ENCODE assay signal across 8 mouse cellular contexts in the genomic region with DNA sequence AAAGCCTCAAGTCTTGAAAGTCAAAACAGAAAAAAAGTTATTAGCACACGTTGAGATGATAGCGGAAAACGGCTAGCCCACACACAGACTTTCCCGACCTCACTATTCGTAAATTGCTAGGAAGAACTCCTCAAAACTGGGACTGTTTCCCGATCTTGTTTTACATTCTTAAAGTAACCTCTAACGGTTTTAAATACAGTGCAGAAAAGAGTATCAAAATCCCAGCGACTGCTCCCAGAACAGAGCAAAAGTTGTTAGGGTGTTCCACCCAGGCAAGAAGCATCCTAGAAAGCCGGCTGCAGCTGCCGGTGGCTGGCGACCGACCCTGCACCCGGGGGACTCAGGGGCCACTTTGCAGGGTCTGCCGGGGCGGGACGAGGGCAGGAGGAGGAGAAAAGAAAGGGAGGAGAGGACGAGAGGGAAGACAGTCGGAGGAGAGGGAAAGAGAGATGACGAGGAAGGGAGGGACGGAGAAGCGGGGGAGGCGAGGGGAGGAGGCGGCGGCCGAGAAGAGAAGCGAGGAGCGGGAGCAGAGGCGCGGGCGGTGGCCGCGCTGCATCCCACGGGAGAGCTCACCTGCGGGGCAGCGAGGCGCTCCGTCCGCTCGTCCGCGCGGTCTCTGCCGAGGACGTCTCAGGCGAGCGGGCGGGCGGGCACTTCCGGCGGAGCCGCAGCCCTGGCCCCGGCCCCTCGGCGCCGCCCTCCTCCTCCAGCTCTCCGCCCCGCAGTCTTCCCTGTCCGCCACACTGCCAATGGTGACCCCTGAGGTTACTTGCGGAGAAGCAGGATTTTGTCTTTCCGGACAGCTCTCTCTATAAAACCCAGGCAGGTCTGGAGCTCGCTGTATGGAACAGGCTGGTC. TPM values are rescaled to one million over a fixed set of nuclear protein-coding genes. Genes with fewer than 3 reads are reported as not detected.
DNase-seq lines count a peak whose midpoint lies in the region; ATAC-seq lines count a peak whose summit lies in the region.

A gene (minus strand): TSS at position 661 of the 861 bp plus-strand sequence.

- no peaks in the 10 kb centered on the region for H3K27me3 ChIP-seq in embryonic facial prominence, embryonic 12.5 days
- H3K27me3 ChIP-seq in heart, embryonic 10.5 days (ENCODE audit: insufficient read depth, poor library complexity, severe bottlenecking): no peaks in the 10 kb centered on the region
- H3K27me3 ChIP-seq in midbrain, embryonic 16.5 days (ENCODE audit: control insufficient read depth, insufficient read depth, low read depth, low read length): no peaks in the 10 kb centered on the region

- DNase-seq in CD4-positive helper T cell, adult 2 months (ENCODE audit: low read depth, low spot score): peak; percentile 55
- DNase-seq in adrenal gland, postnatal 36 days: peak; percentile 76 to 85
- DNase-seq in heart, embryonic 10.5 days (ENCODE audit: low spot score): peak; percentile 84
- peak; percentile 40 for DNase-seq in kidney, adult 9 months
- DNase-seq in liver: peak; percentile 88
- DNase-seq in spleen, postnatal 14 days (ENCODE audit: low spot score in 2 of 2): peak; percentile 52 to 58

- peak within 1 kb of the TSS; percentile 69 for H3K9ac ChIP-seq in embryonic facial prominence, embryonic 12.5 days
- peak within 1 kb of the TSS; percentile 80 for H3K9ac ChIP-seq in midbrain, embryonic 16.5 days (ENCODE audit: low read depth, low read length)

- peak; percentile 74; the same call in 1 of the 2 replicates for ATAC-seq in embryonic facial prominence, embryonic 12.5 days (ENCODE audit: insufficient number of reproducible peaks, insufficient read depth, low FRiP score, low TSS enrichment)
- ATAC-seq in midbrain, embryonic 16.5 days: peak; percentile 83

- H3K36me3 ChIP-seq in embryonic facial prominence, embryonic 12.5 days: no peaks in the 10 kb centered on the region
- no peaks in the 10 kb centered on the region for H3K36me3 ChIP-seq in heart, embryonic 10.5 days
- H3K36me3 ChIP-seq in midbrain, embryonic 16.5 days (ENCODE audit: control insufficient read depth, insufficient read depth, low read length): no peaks in the 10 kb centered on the region

- H3K4me2 ChIP-seq in embryonic facial prominence, embryonic 12.5 days (replicated peaks): peak within 1 kb of the TSS; percentile 73
- peak within 1 kb of the TSS; percentile 82 for H3K4me2 ChIP-seq in midbrain, embryonic 16.5 days (ENCODE audit: low read length)

- peak within 1 kb of the TSS; percentile 75 for H3K27ac ChIP-seq in embryonic facial prominence, embryonic 12.5 days
- peak within 1 kb of the TSS; percentile 95 for H3K27ac ChIP-seq in heart, embryonic 10.5 days
- peak within 1 kb of the TSS; percentile 74 for H3K27ac ChIP-seq in midbrain, embryonic 16.5 days (ENCODE audit: low read length)

- WGBS in embryonic facial prominence, embryonic 12.5 days: 1% methylated on average over 47 of the region's 61 CpGs
- 1% methylated on average over 41 of the region's 61 CpGs for WGBS in heart, embryonic 10.5 days
- WGBS in midbrain, embryonic 16.5 days: under 1% methylated on average over 45 of the region's 61 CpGs

- peaks cover 11% of the 10 kb centered on the region for H3K4me1 ChIP-seq in embryonic facial prominence, embryonic 12.5 days
- peaks cover 20% of the 10 kb centered on the region for H3K4me1 ChIP-seq in heart, embryonic 10.5 days
- peaks cover 19% of the 10 kb centered on the region for H3K4me1 ChIP-seq in midbrain, embryonic 16.5 days (ENCODE audit: control insufficient read depth, insufficient read depth, low read length)

- H3K4me3 ChIP-seq in embryonic facial prominence, embryonic 12.5 days: peak within 1 kb of the TSS; percentile 67
- H3K4me3 ChIP-seq in heart, embryonic 10.5 days: peak within 1 kb of the TSS; percentile 84
- peak within 1 kb of the TSS; percentile 68 for H3K4me3 ChIP-seq in midbrain, embryonic 16.5 days (ENCODE audit: low read depth, low read length)

- no peaks in the 10 kb centered on the region for H3K9me3 ChIP-seq in embryonic facial prominence, embryonic 12.5 days
- no peaks in the 10 kb centered on the region for H3K9me3 ChIP-seq in heart, embryonic 10.5 days
- no peaks in the 10 kb centered on the region for H3K9me3 ChIP-seq in midbrain, embryonic 16.5 days (replicated peaks; ENCODE audit: control insufficient read depth, low read length, poor library complexity, severe bottlenecking)

RNA-seq across cellular contexts. Expression of the gene that starts here (rescaled TPM):
- 1 to 10 TPM; 8.0 to 8.3 TPM for total RNA-seq in adrenal gland, postnatal 36 days (2021)
- polyA plus RNA-seq in embryonic facial prominence, embryonic 12.5 days (2016; fragmentation: Nextera tagmentation; extraction: Ambion mirVana): 57.3 and 62.6 TPM in 2 replicates
- polyA plus RNA-seq in heart, embryonic 10.5 days (2016; fragmentation: Nextera tagmentation; extraction: Ambion mirVana): 72.4 and 74.5 TPM in 2 replicates
- polyA plus RNA-seq in midbrain, embryonic 16.5 days (2015; fragmentation: Nextera tagmentation; extraction: Ambion mirVana): 18.4 and 27.3 TPM in 2 replicates

Comparison
In these comparisons a context has a peak if more than half of its experiments do, and no peak if none do; other contexts are left out.
1. Peak in every context shown above with its lines: DNase-seq, ATAC-seq, H3K4me3 ChIP-seq and H3K27ac ChIP-seq.